Mouse (Mus musculus): Measurements from ENCODE around the gene Olfr978. TPM values are rescaled to one million over a fixed set of nuclear protein-coding genes. Genes with fewer than 3 reads are reported as not detected.
"Not testable (repeated sequence)": the region's sequence is repeated elsewhere in the genome, so short reads cannot be mapped to it uniquely, and the experiment has no call there.

Olfr978 gene
- not detected in 2 replicates for polyA plus RNA-seq (2016; fragmentation: Nextera tagmentation; extraction: Ambion mirVana)

GRCm38 (mm10) chr9:39991813-39992212 lies at the start of gene Olfr978:
TSS of gene Olfr978 (plus strand) at chr9:39992113.
- Histone ChIP-seq H3K27ac (no peak within 1 kb of the TSS), H3K4me3 (no peak within 1 kb of the TSS), H3K36me3 (no peaks in the 10 kb centered on the region), H3K27me3 (ENCODE audit: insufficient read depth, poor library complexity, severe bottlenecking) (no peaks in the 10 kb centered on the region), H3K4me1 (no peaks in the 10 kb centered on the region), H3K9me3 (no peaks in the 10 kb centered on the region)
- 79% methylated on average over 2 of the region's 2 CpGs for WGBS
- DNase-seq (ENCODE audit: low spot score), result no peak

- 58% methylated on average over 1 of the region's 1 CpGs for WGBS
- Histone ChIP-seq H3K4me3 (no peak within 1 kb of the TSS), H3K36me3 (no peaks in the 10 kb centered on the region), H3K4me1 (no peaks in the 10 kb centered on the region), H3K27ac (no peak within 1 kb of the TSS), H3K9me3 (no peaks in the 10 kb centered on the region), H3K27me3 (ENCODE audit: insufficient read depth, poor library complexity, severe bottlenecking) (no peaks in the 10 kb centered on the region)
- no peak for DNase-seq (ENCODE audit: low spot score)
These were observed 40.0 kb upstream of the Olfr978 start, which contains the start of gene Olfr975 for GRCm38 (mm10) chr9:39951946-39952345. TSS of gene Olfr975 (minus strand) at chr9:39952046.

GRCm38 (mm10) chr9:39961033-39961432 lies 30.9 kb upstream of the Olfr978 start, which contains the start of gene Olfr976:
TSS of gene Olfr976 (minus strand) at chr9:39961133.
- DNase-seq (ENCODE audit: low spot score); H3K27me3 ChIP-seq (ENCODE audit: insufficient read depth, poor library complexity, severe bottlenecking); H3K36me3 ChIP-seq; H3K4me1 ChIP-seq; H3K9me3 ChIP-seq; H3K4me3 ChIP-seq; H3K27ac ChIP-seq: not testable (repeated sequence)
- WGBS, result 84% methylated on average over 8 of the region's 9 CpGs

GRCm38 (mm10) chr9:39976581-39977145 lies 15.2 kb upstream of the Olfr978 start:
- H3K36me3 ChIP-seq; DNase-seq (ENCODE audit: low spot score); H3K4me3 ChIP-seq; H3K9me3 ChIP-seq; H3K27me3 ChIP-seq (ENCODE audit: insufficient read depth, poor library complexity, severe bottlenecking); H3K27ac ChIP-seq; H3K4me1 ChIP-seq: not testable (repeated sequence)
- 77% methylated on average over 1 of the region's 1 CpGs for WGBS

- H3K4me3 ChIP-seq, result no peak within 1 kb of the TSS
- H3K36me3 ChIP-seq, result no peaks in the 10 kb centered on the region
- H3K27me3 ChIP-seq (ENCODE audit: insufficient read depth, poor library complexity, severe bottlenecking), result no peaks in the 10 kb centered on the region
- no peaks in the 10 kb centered on the region for H3K4me1 ChIP-seq
- H3K27ac ChIP-seq, result no peak within 1 kb of the TSS
- DNase-seq (ENCODE audit: low spot score), result no peak
- H3K9me3 ChIP-seq, result no peaks in the 10 kb centered on the region
- 93% methylated on average over 1 of the region's 1 CpGs for WGBS
These were observed 11.5 kb downstream of the Olfr978 start, which contains the start of gene Olfr979 for GRCm38 (mm10) chr9:40003365-40003764. TSS of gene Olfr979 (minus strand) at chr9:40003465.

GRCm38 (mm10) chr9:40009482-40009881 lies 17.6 kb downstream of the Olfr978 start, which contains the start of gene Olfr980:
TSS of gene Olfr980 (minus strand) at chr9:40009582.
- no peak within 1 kb of the TSS for H3K4me3 ChIP-seq
- no peaks in the 10 kb centered on the region for H3K27me3 ChIP-seq (ENCODE audit: insufficient read depth, poor library complexity, severe bottlenecking)
- no peak for DNase-seq (ENCODE audit: low spot score)
- no peaks in the 10 kb centered on the region for H3K9me3 ChIP-seq
- no peaks in the 10 kb centered on the region for H3K4me1 ChIP-seq
- H3K36me3 ChIP-seq, result no peaks in the 10 kb centered on the region
- WGBS, result 76% methylated on average over 1 of the region's 1 CpGs
- no peak within 1 kb of the TSS for H3K27ac ChIP-seq

- Histone ChIP-seq H3K36me3 (no peaks in the 10 kb centered on the region), H3K4me1 (no peaks in the 10 kb centered on the region), H3K27ac (no peak within 1 kb of the TSS), H3K27me3 (ENCODE audit: insufficient read depth, poor library complexity, severe bottlenecking) (no peaks in the 10 kb centered on the region), H3K4me3 (no peak within 1 kb of the TSS), H3K9me3 (no peaks in the 10 kb centered on the region)
- WGBS, result 67% methylated on average over 2 of the region's 2 CpGs
- DNase-seq (ENCODE audit: low spot score), result no peak
These were observed 29.3 kb downstream of the Olfr978 start, which contains the start of gene Olfr981 for GRCm38 (mm10) chr9:40021164-40021563. TSS of gene Olfr981 (plus strand) at chr9:40021464.

Other genes starting within 250 kb of the Olfr978 start
- gene Olfr967, start 245.9 kb upstream of the Olfr978 start, polyA plus RNA-seq (2016; fragmentation: Nextera tagmentation; extraction: Ambion mirVana), result not detected in 2 replicates
- not detected in 2 replicates for gene Olfr968, start 208.9 kb upstream of the Olfr978 start, polyA plus RNA-seq (2016; fragmentation: Nextera tagmentation; extraction: Ambion mirVana)
- gene Olfr969, start 201.2 kb upstream of the Olfr978 start, polyA plus RNA-seq (2016; fragmentation: Nextera tagmentation; extraction: Ambion mirVana), result not detected in 2 replicates
- not detected in 2 replicates for gene Olfr970, start 183.3 kb upstream of the Olfr978 start, polyA plus RNA-seq (2016; fragmentation: Nextera tagmentation; extraction: Ambion mirVana)
- gene Olfr971, start 155.2 kb upstream of the Olfr978 start, polyA plus RNA-seq (2016; fragmentation: Nextera tagmentation; extraction: Ambion mirVana), result not detected in 2 replicates
- not detected in 2 replicates for gene Olfr972, start 125.7 kb upstream of the Olfr978 start, polyA plus RNA-seq (2016; fragmentation: Nextera tagmentation; extraction: Ambion mirVana)
- gene Olfr229, start 84.8 kb upstream of the Olfr978 start, polyA plus RNA-seq (2016; fragmentation: Nextera tagmentation; extraction: Ambion mirVana), result not detected in 2 replicates
- gene Olfr974, start 54.6 kb upstream of the Olfr978 start, polyA plus RNA-seq (2016; fragmentation: Nextera tagmentation; extraction: Ambion mirVana), result not detected in 2 replicates
- gene Olfr975, start 40.1 kb upstream of the Olfr978 start, polyA plus RNA-seq (2016; fragmentation: Nextera tagmentation; extraction: Ambion mirVana), result not detected in 2 replicates
- gene Olfr976, start 31.0 kb upstream of the Olfr978 start, polyA plus RNA-seq (2016; fragmentation: Nextera tagmentation; extraction: Ambion mirVana), result not detected in 2 replicates
- not detected in 2 replicates for gene Olfr979, start 11.4 kb downstream of the Olfr978 start, polyA plus RNA-seq (2016; fragmentation: Nextera tagmentation; extraction: Ambion mirVana)
- not detected in 2 replicates for gene Olfr980, start 17.5 kb downstream of the Olfr978 start, polyA plus RNA-seq (2016; fragmentation: Nextera tagmentation; extraction: Ambion mirVana)
- gene Olfr981, start 29.4 kb downstream of the Olfr978 start, polyA plus RNA-seq (2016; fragmentation: Nextera tagmentation; extraction: Ambion mirVana), result not detected in 2 replicates
- not detected in 2 replicates for gene Olfr982, start 81.7 kb downstream of the Olfr978 start, polyA plus RNA-seq (2016; fragmentation: Nextera tagmentation; extraction: Ambion mirVana)
- not detected in 2 replicates for gene Olfr983, start 101.5 kb downstream of the Olfr978 start, polyA plus RNA-seq (2016; fragmentation: Nextera tagmentation; extraction: Ambion mirVana)
- not detected in 2 replicates for gene Olfr984, start 122.1 kb downstream of the Olfr978 start, polyA plus RNA-seq (2016; fragmentation: Nextera tagmentation; extraction: Ambion mirVana)
- not detected in 2 replicates for gene Olfr985, start 138.1 kb downstream of the Olfr978 start, polyA plus RNA-seq (2016; fragmentation: Nextera tagmentation; extraction: Ambion mirVana)
- gene Tmem225, start 156.0 kb downstream of the Olfr978 start, polyA plus RNA-seq (2016; fragmentation: Nextera tagmentation; extraction: Ambion mirVana), result not detected in 2 replicates
- gene Olfr986, start 188.8 kb downstream of the Olfr978 start, polyA plus RNA-seq (2016; fragmentation: Nextera tagmentation; extraction: Ambion mirVana), result not detected in 2 replicates
- gene Zfp202, start 200.2 kb downstream of the Olfr978 start, polyA plus RNA-seq (2016; fragmentation: Nextera tagmentation; extraction: Ambion mirVana), result 4.6 and 5.9 TPM in 2 replicates

Data from heart, embryonic 10.5 days (tissue).